Mouse (Mus musculus) embryonic stem cell, embryonic (primary cell): ENCODE results near the gene Tubgcp6.

Experiments
- CTCF ChIA-PET, 4 experiments: fragments of 300-600 bp in 2 of 4; fragments of 350-600 bp in 2 of 4; sonication (Branson Sonifier 250); formaldehyde crosslinking; loops; one replicate each; lab custom pipeline; 2022; ENCODE audit warnings: inconsistent platforms in 2 of 4; lab: Charles Lee
- POLR2A ChIA-PET, 4 experiments: fragments of 300-600 bp in 2 of 4; fragments of 350-600 bp in 2 of 4; sonication (Branson Sonifier 250); formaldehyde crosslinking; loops; one replicate each; lab custom pipeline; 2022; ENCODE audit warnings: antibody characterized with exemption in 4 of 4, inconsistent platforms in 1 of 4; lab: Charles Lee

Gene Tubgcp6

GRCm38 (mm10) chr15:89073993-89074603 is 48.8 kb downstream of the Tubgcp6 start:
- CTCF ChIA-PET, result interaction anchor here in 1 of 4 experiments (0.6 kb wide), 1 partner anchor 151 kb away, joined by 4 read pairs; no protein-coding TSS in a partner anchor
- POLR2A ChIA-PET, result interaction anchor here in 2 of 4 experiments (1.0 to 2.4 kb wide), 5 partner anchors 14 to 272 kb away, joined by 3 to 8 read pairs (median 3); partner anchors contain the start of genes Panx2 (in 2 of the 2), Hdac10 (in 1 of the 2) and Pim3 (in 1 of the 2)

GRCm38 (mm10) chr15:89070606-89071005 is 52.3 kb downstream of the Tubgcp6 start:
- CTCF ChIA-PET, result interaction anchor here in 1 of 4 experiments (1.6 kb wide), 1 partner anchor 58 kb away, joined by 3 read pairs; the partner anchor contains the start of gene Hdac10
- POLR2A ChIA-PET, result interaction anchor here in 2 of 4 experiments (0.6 to 1.4 kb wide), 5 partner anchors 10 to 203 kb away, joined by 3 to 5 read pairs (median 3); partner anchors contain the start of genes Panx2 (in 1 of the 2) and Selenoo (in 1 of the 2)

GRCm38 (mm10) chr15:89069336-89069840 is 53.5 kb downstream of the Tubgcp6 start:
- POLR2A ChIA-PET, result no interaction called here
- CTCF ChIA-PET, result no interaction called here

GRCm38 (mm10) chr15:89068226-89068625 is 54.7 kb downstream of the Tubgcp6 start:
- POLR2A ChIA-PET, result interaction anchor here in 3 of 4 experiments (0.6 to 1.7 kb wide), 6 partner anchors 8 to 324 kb away, joined by 3 to 6 read pairs (median 5); partner anchors contain the start of gene Panx2 (in 2 of the 3)
- CTCF ChIA-PET, result interaction anchor here in 2 of 4 experiments (0.5 to 0.7 kb wide), 2 partner anchors 22 to 109 kb away, joined by 4 to 5 read pairs; no protein-coding TSS in a partner anchor

- ChIA-PET CTCF (interaction anchor here in 1 of 4 experiments (1.2 kb wide), 1 partner anchor 240 kb away, joined by 3 read pairs; no protein-coding TSS in a partner anchor), POLR2A (interaction anchor here in 3 of 4 experiments (0.6 to 1.7 kb wide), 8 partner anchors 8 to 822 kb away, joined by 3 to 7 read pairs (median 5); partner anchors contain the start of gene Panx2 (in 2 of the 3))
These were observed 55.3 kb downstream of the Tubgcp6 start for GRCm38 (mm10) chr15:89067609-89068008.

GRCm38 (mm10) chr15:89064891-89065290 is 58.0 kb downstream of the Tubgcp6 start:
- POLR2A ChIA-PET, result interaction anchor here in 1 of 4 experiments (1.5 to 1.9 kb wide), 2 partner anchors 10 to 227 kb away, joined by 4 read pairs; partner anchors contain the start of gene Trabd
- CTCF ChIA-PET, result no interaction called here

GRCm38 (mm10) chr15:89063536-89063935 is 59.4 kb downstream of the Tubgcp6 start:
- CTCF ChIA-PET, result no interaction called here
- POLR2A ChIA-PET, result no interaction called here

GRCm38 (mm10) chr15:89063001-89063400 is 59.9 kb downstream of the Tubgcp6 start:
- ChIA-PET POLR2A (no interaction called here), CTCF (no interaction called here)

- ChIA-PET CTCF (no interaction called here), POLR2A (no interaction called here)
These were observed 60.4 kb downstream of the Tubgcp6 start for GRCm38 (mm10) chr15:89062518-89062910.

- POLR2A ChIA-PET, result interaction anchor here in 2 of 4 experiments (1.2 to 2.3 kb wide), 2 partner anchors 13 to 243 kb away, joined by 3 to 8 read pairs; partner anchors contain the start of genes Alg12 (in 1 of the 2), Creld2 (in 1 of the 2) and Trabd (in 1 of the 2)
- CTCF ChIA-PET, result interaction anchor here in 1 of 4 experiments (0.8 kb wide), 1 partner anchor 234 kb away, joined by 3 read pairs; no protein-coding TSS in a partner anchor
These were observed 61.0 kb downstream of the Tubgcp6 start for GRCm38 (mm10) chr15:89061761-89062517.

- POLR2A ChIA-PET, result interaction anchor here in 3 of 4 experiments (1.1 to 2.3 kb wide), 6 partner anchors 10 to 242 kb away, joined by 3 to 8 read pairs (median 3); partner anchors contain the start of genes Alg12 (in 1 of the 3), Creld2 (in 1 of the 3), Trabd (in 1 of the 3) and Ttll8 (in 1 of the 3)
- CTCF ChIA-PET, result interaction anchor here in 3 of 4 experiments (0.6 to 1.0 kb wide), 3 partner anchors 233 to 355 kb away, joined by 3 read pairs; no protein-coding TSS in a partner anchor
These were observed 62.0 kb downstream of the Tubgcp6 start for GRCm38 (mm10) chr15:89060811-89061460.

GRCm38 (mm10) chr15:89060032-89060681 is 62.8 kb downstream of the Tubgcp6 start:
- CTCF ChIA-PET, result interaction anchor here in 2 of 4 experiments (0.6 to 1.3 kb wide), 2 partner anchors 232 to 356 kb away, joined by 3 to 4 read pairs; no protein-coding TSS in a partner anchor

GRCm38 (mm10) chr15:89059161-89059931 is 63.6 kb downstream of the Tubgcp6 start, which contains the start of gene Panx2:
Gene Panx2 (plus strand): TSS chr15:89059734.
- CTCF ChIA-PET, result interaction anchor here (0.5 to 1.3 kb wide), 9 partner anchors 42 to 1628 kb away, joined by 3 to 4 read pairs (median 3); no protein-coding TSS in a partner anchor
- POLR2A ChIA-PET, result interaction anchor here in 3 of 4 experiments (0.5 to 2.3 kb wide), 26 partner anchors 8 to 419 kb away, joined by 3 to 8 read pairs (median 3); partner anchors contain the start of genes Trabd (in 2 of the 3), Lmf2 (in 1 of the 3), Ncaph2 (in 1 of the 3) and Selenoo (in 1 of the 3)

More at GRCm38 (mm10) chr15:89060032-89060681, 62.8 kb downstream of the Tubgcp6 start:
- POLR2A ChIA-PET, result interaction anchor here in 3 of 4 experiments (0.5 to 2.3 kb wide), 14 partner anchors 8 to 395 kb away, joined by 3 to 8 read pairs (median 4); partner anchors contain the start of genes Trabd (in 2 of the 3), Lmf2 (in 1 of the 3), Ncaph2 (in 1 of the 3) and Ttll8 (in 1 of the 3)

- ChIA-PET POLR2A (interaction anchor here in 3 of 4 experiments (0.6 to 1.8 kb wide), 18 partner anchors 9 to 419 kb away, joined by 3 to 7 read pairs (median 3); partner anchors contain the start of genes Trabd (in 1 of the 3) and Zbed4 (in 1 of the 3)), CTCF (interaction anchor here in 3 of 4 experiments (0.5 to 1.2 kb wide), 3 partner anchors 42 to 231 kb away, joined by 3 read pairs; no protein-coding TSS in a partner anchor)
These were observed 64.2 kb downstream of the Tubgcp6 start for GRCm38 (mm10) chr15:89058736-89059135.

GRCm38 (mm10) chr15:89054666-89055065 is 68.2 kb downstream of the Tubgcp6 start:
- CTCF ChIA-PET, result interaction anchor here in 1 of 4 experiments (0.6 kb wide), 1 partner anchor 74 kb away, joined by 3 read pairs; the partner anchor contains the start of gene Hdac10

More at GRCm38 (mm10) chr15:89054666-89055065, 68.2 kb downstream of the Tubgcp6 start:
- POLR2A ChIA-PET, result no interaction called here
